Mouse (Mus musculus) inflammation-experienced regulatory T-cells (primary cell): ENCODE results near the gene Cavin4. TPM values are rescaled to one million over a fixed set of nuclear protein-coding genes. Genes with fewer than 3 reads are reported as not detected.

Experiments used
- polyA plus RNA-seq, 2 experiments: library from polyadenylated mRNA; unstranded; fragments of 100-300 nt; shearing (Covaris generic); gene quantifications; one replicate each; pipeline ENCODE4 v1.2.1; 2017

The Cavin4 gene
- under 1 TPM in 1 of 2 experiments, not detected in 1; 0.54 TPM for polyA plus RNA-seq

DNA sequence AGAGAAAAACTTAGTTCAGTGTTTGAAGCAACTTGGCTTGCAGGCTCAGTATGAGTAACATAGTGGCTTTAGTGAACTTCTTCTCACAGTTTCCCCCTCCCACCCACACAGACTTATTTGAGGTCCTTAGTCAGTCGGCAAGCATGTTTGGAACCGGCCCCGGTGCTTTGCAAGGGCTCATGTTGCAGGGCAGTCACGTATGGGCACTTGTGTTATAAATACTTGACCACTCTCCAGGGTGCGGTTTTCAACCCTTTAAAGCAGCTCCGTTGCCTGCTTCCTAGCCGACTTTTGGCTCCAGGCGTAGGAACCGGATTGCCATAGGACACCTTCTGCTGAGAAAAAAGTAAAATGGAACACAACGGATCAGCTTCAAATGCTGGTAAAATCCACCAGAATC, at the start of gene Cavin4:
Cavin4 (plus strand) TSS at position 244 of the 400 bp plus-strand sequence.

Other genes starting within 250 kb of the Cavin4 start
- 10 to 100 TPM; 67.1 to 77.2 TPM for gene Tex10, start 190.1 kb upstream of the Cavin4 start, polyA plus RNA-seq
- not detected for gene Msantd3, start 123.6 kb upstream of the Cavin4 start, polyA plus RNA-seq
- gene Tmeff1, start 78.3 kb upstream of the Cavin4 start, polyA plus RNA-seq = under 1 TPM; 0.20 to 0.38 TPM